Mouse (Mus musculus) bone marrow macrophage, adult 2 months (primary cell): Measurements from ENCODE around the gene Npas2. TPM values are rescaled to one million over a fixed set of nuclear protein-coding genes. Genes with fewer than 3 reads are reported as not detected.

Experiments used
- H3K27ac ChIP-seq: 2 replicates; pipeline ENCODE4 v1.5.1; 2012; ENCODE audit warnings: low read depth, low read length; ENCODE audit not compliant: insufficient read depth
- H3K4me1 ChIP-seq: 2 replicates; pipeline ENCODE4 v1.6.1; 2012; ENCODE audit warnings: low read length; ENCODE audit not compliant: control insufficient read depth, insufficient read depth
- H3K4me3 ChIP-seq: 2 replicates; pipeline ENCODE4 v1.5.1; 2012; ENCODE audit warnings: mild to moderate bottlenecking, low read length, moderate library complexity; ENCODE audit not compliant: insufficient read depth
- CTCF ChIP-seq: IDR thresholded peaks from 2 replicates; pipeline ENCODE4 v1.5.1; 2012; ENCODE audit warnings: low read depth, mild to moderate bottlenecking, low read length, moderate library complexity
- POLR2A ChIP-seq: IDR thresholded peaks from 2 replicates; pipeline ENCODE4 v1.6.1; 2012; ENCODE audit warnings: mild to moderate bottlenecking, low read depth, low read length, borderline replicate concordance
- polyA plus RNA-seq: library from polyadenylated mRNA; stranded (reverse); fragments of >200 nt; gene quantifications from 2 replicates; pipeline ENCODE4 v1.2.4, GENCODE M21; 2012; ENCODE audit not compliant: missing spikeins, insufficient read depth, insufficient read length

The Npas2 gene
- polyA plus RNA-seq, 1 experiment = 0.60 TPM

- Histone ChIP-seq H3K4me3 (peak within 1 kb of the TSS; percentile 95), H3K4me1 (peaks cover 13% of the 10 kb centered on the region), H3K27ac (peak within 1 kb of the TSS; percentile 56)
- TF ChIP-seq POLR2A = no peak
These were observed 174.2 kb downstream of the Npas2 start, which contains the start of gene Rpl31 for GRCm38 (mm10) chr1:39367601-39368266. Gene Rpl31 (plus strand): TSS chr1:39367842.

DNA sequence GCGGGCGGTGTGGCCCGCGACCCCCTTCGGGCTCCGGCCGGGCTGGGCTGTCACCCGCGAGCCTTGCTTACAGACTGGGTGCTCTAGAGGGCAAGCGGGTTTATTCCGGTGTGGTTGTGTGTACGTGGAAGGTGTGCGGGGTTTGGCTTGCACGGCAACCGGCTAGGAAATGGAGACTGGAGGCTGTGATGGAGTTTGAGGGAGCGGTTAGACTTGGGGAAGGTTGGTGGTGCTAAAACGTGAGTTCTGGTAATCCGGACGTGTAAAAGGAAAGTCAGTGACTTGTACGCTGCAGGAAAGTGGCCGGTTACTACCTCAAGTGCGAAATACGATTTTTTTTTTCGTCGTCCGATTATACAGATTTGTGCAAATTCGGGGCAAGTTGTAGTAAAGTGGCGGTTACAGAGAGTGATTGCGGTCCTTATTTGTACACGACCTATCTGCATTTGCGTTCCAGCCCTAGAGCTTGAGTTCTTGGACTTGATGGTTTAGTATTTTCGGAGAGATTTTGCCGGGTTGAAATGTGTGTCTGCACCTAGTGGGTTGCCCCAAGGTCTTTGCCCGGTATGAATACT, 174.8 kb downstream of the Npas2 start:
- TF ChIP-seq CTCF (no peak), POLR2A (no peak)
- H3K4me1 ChIP-seq = peaks cover 13% of the 10 kb centered on the region
- H3K4me3 ChIP-seq = peak overlapping the region; percentile 95

DNA sequence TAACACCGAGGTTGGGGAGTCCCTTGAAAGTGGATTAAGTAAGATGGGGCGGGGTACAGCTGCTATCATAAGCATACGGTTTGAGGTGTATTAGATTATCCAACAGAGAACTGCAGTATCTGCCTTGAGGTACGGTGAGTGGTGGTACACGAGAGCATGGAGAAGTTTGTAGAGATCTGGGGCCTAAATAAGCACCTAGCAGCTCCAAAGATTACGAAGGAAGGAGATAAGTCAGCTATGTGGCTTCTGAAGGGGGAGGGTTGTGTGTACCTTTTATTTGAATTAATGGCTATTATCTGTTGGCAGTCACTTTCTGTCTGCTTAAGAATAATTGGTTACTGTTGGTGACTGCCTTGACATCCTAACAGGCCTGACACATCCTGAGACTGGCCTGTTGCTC, 176.9 kb downstream of the Npas2 start:
- no peak overlapping the region for H3K27ac ChIP-seq
- no peak overlapping the region for H3K4me3 ChIP-seq
- TF ChIP-seq POLR2A = no peak
- TF ChIP-seq CTCF = no peak
- H3K4me1 ChIP-seq = peaks cover 13% of the 10 kb centered on the region

More for the DNA sequence above, 174.8 kb downstream of the Npas2 start:
- H3K27ac ChIP-seq = peak overlapping the region; percentile 56

GRCm38 (mm10) chr1:39372220-39372843, 178.8 kb downstream of the Npas2 start:
- TF ChIP-seq POLR2A (no peak), CTCF (peak; percentile 11; the same call in 1 of the 2 replicates)
- H3K27ac ChIP-seq = no peak overlapping the region
- H3K4me3 ChIP-seq = no peak overlapping the region
- H3K4me1 ChIP-seq = peaks cover 7% of the 10 kb centered on the region

- Histone ChIP-seq H3K4me1 (peaks cover 7% of the 10 kb centered on the region), H3K27ac (no peak overlapping the region), H3K4me3 (no peak overlapping the region)
- TF ChIP-seq CTCF (no peak), POLR2A (no peak)
These were observed 179.8 kb downstream of the Npas2 start for GRCm38 (mm10) chr1:39373378-39373777.

DNA sequence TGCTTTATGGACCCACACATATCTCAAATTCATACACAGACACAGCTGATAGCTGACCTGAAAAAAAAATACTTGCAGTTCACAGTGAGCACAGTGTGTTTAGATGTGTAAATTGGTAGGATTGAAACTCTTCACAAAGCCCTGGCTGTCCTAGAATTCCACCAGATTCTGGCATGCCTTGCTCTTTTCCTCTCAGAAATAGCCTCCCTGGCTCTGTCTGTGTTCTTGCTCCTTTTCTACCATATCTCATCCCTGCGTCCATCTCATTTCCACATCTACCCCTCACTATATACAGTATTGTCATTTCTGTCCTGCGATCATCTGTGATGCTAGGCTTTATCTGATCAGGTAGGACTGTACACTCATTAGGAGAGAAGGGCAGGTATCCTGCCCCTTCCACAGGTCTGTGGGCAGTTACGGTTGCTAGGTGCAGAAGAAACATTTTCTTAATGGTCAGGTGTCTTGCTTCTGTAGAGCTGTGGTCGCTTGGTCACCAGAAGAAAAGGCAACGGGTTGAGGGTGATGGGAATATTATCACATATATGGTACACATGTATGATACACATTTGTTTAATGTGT, 180.8 kb downstream of the Npas2 start:
- Histone ChIP-seq H3K4me1 (peaks cover 4% of the 10 kb centered on the region), H3K4me3 (no peak overlapping the region), H3K27ac (no peak overlapping the region)
- TF ChIP-seq POLR2A (no peak), CTCF (no peak)

- Histone ChIP-seq H3K4me3 (no peak overlapping the region), H3K4me1 (no peaks in the 10 kb centered on the region), H3K27ac (no peak overlapping the region)
- no peak for TF ChIP-seq CTCF
- TF ChIP-seq POLR2A = no peak
These were observed 182.6 kb downstream of the Npas2 start for GRCm38 (mm10) chr1:39376121-39376520.

GRCm38 (mm10) chr1:39376726-39377240, 183.3 kb downstream of the Npas2 start:
- Histone ChIP-seq H3K4me3 (no peak overlapping the region), H3K4me1 (no peaks in the 10 kb centered on the region), H3K27ac (no peak overlapping the region)
- TF ChIP-seq CTCF = no peak
- TF ChIP-seq POLR2A = no peak

DNA sequence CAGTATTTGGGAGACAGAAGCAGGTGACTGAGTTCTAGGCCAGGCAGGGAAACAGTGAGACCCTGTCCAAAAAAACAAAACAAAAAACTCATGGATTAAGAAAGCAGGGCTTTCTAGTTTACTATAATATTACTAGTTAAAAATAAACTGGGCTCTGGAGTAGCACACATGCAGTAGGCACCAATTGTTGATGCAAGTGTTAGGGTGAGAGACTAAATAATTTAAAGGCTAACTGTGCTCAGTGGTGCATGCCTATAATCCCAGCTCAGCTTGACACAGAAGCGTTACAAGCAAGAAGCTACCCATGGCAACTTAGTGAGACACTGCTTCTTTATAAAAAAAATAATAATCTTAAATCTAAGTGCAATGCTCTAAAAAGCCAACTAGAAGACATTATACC, 185.0 kb downstream of the Npas2 start:
- TF ChIP-seq CTCF (no peak), POLR2A (no peak)
- no peak overlapping the region for H3K4me3 ChIP-seq
- H3K27ac ChIP-seq = no peak overlapping the region
- no peaks in the 10 kb centered on the region for H3K4me1 ChIP-seq
